In genomic region chr7:58772048-58772690, GRCm38 (mm10) we compare ENCODE assay signal across 17 mouse cellular contexts.
DNase-seq lines count a peak whose midpoint lies in the region; ATAC-seq lines count a peak whose summit lies in the region.
"Had no signal": no experiment of that assay in that cellular context is flagged by ENCODE, and none has a peak within 500 bp of the region (broad histone marks: within the 10 kb centered on the region; RNA-seq: fewer than 3 reads in every experiment).

No protein-coding gene starts in this region.

- no peak overlapping the region for H3K4me2 ChIP-seq in lung, embryonic 16.5 days (ENCODE audit: low read depth, low read length)
- H3K4me2 ChIP-seq in hindbrain, embryonic 16.5 days (ENCODE audit: low read length), result no peak overlapping the region
- H3K4me2 ChIP-seq: embryonic facial prominence, embryonic 13.5 days; neural tube, embryonic 13.5 days had no signal

- peak; percentile 86 for DNase-seq in heart, adult 11 months
- DNase-seq in heart, postnatal 4 days, result no peak
- peak; percentile 53 for DNase-seq in 3T3-L1 (ENCODE audit: low read depth, low spot score)
- DNase-seq in adipocyte (ENCODE audit: low spot score), result peak; percentile 75
- DNase-seq in thymus, postnatal 4 days, result no peak
- no peak for DNase-seq in layer of hippocampus, adult 9-11 months
- DNase-seq: cerebellum, adult 18-20 months; heart, postnatal 36 days; kidney, adult 2 months; kidney, postnatal 36 days; liver; liver, postnatal 0 days had no signal

- no peaks in the 10 kb centered on the region for H3K9me3 ChIP-seq in lung, embryonic 16.5 days (ENCODE audit: control insufficient read depth, low read length)
- H3K9me3 ChIP-seq in hindbrain, embryonic 16.5 days (ENCODE audit: control insufficient read depth, low read length), result no peaks in the 10 kb centered on the region
- H3K9me3 ChIP-seq: embryonic facial prominence, embryonic 13.5 days; forebrain, embryonic 10.5 days; neural tube, embryonic 13.5 days had no signal

- 61% methylated on average over 6 of the region's 6 CpGs for WGBS in lung, embryonic 16.5 days
- 87% methylated on average over 6 of the region's 6 CpGs for WGBS in hindbrain, embryonic 16.5 days

- no peak overlapping the region for H3K27ac ChIP-seq in lung, embryonic 16.5 days (ENCODE audit: low read length)
- no peak overlapping the region for H3K27ac ChIP-seq in hindbrain, embryonic 16.5 days (ENCODE audit: low read depth, low read length)
- H3K27ac ChIP-seq: embryonic facial prominence, embryonic 13.5 days; forebrain, embryonic 10.5 days; neural tube, embryonic 13.5 days had no signal

- no peaks in the 10 kb centered on the region for H3K27me3 ChIP-seq in lung, embryonic 16.5 days (ENCODE audit: control insufficient read depth, insufficient read depth, low read depth, low read length)
- H3K27me3 ChIP-seq in hindbrain, embryonic 16.5 days (replicated peaks; ENCODE audit: control insufficient read depth, insufficient read depth, low read length), result no peaks in the 10 kb centered on the region
- H3K27me3 ChIP-seq: embryonic facial prominence, embryonic 13.5 days; neural tube, embryonic 13.5 days had no signal

- ATAC-seq in lung, embryonic 16.5 days (ENCODE audit: low read depth), result peak; percentile 70
- ATAC-seq in hindbrain, embryonic 16.5 days, result no peak
- ATAC-seq: liver, postnatal 0 days had no signal

- H3K4me3 ChIP-seq in lung, embryonic 16.5 days (ENCODE audit: low read length), result no peak overlapping the region
- no peak overlapping the region for H3K4me3 ChIP-seq in hindbrain, embryonic 16.5 days (ENCODE audit: low read length)
- H3K4me3 ChIP-seq: embryonic facial prominence, embryonic 13.5 days; forebrain, embryonic 10.5 days; neural tube, embryonic 13.5 days had no signal

- no peaks in the 10 kb centered on the region for H3K36me3 ChIP-seq in lung, embryonic 16.5 days (ENCODE audit: control insufficient read depth, insufficient read depth, low read length)
- no peaks in the 10 kb centered on the region for H3K36me3 ChIP-seq in hindbrain, embryonic 16.5 days (ENCODE audit: control insufficient read depth, insufficient read depth, low read length)
- H3K36me3 ChIP-seq: embryonic facial prominence, embryonic 13.5 days; forebrain, embryonic 10.5 days; neural tube, embryonic 13.5 days had no signal

- H3K4me1 ChIP-seq in lung, embryonic 16.5 days (replicated peaks; ENCODE audit: control insufficient read depth, insufficient read depth, low read length), result no peaks in the 10 kb centered on the region
- no peaks in the 10 kb centered on the region; the same call in none of the 2 replicates for H3K4me1 ChIP-seq in hindbrain, embryonic 16.5 days (ENCODE audit: control insufficient read depth, insufficient read depth, low read depth, low read length)
- H3K4me1 ChIP-seq: embryonic facial prominence, embryonic 13.5 days; forebrain, embryonic 10.5 days; neural tube, embryonic 13.5 days had no signal

- H3K9ac ChIP-seq in lung, embryonic 16.5 days (ENCODE audit: low read length), result no peak overlapping the region
- H3K9ac ChIP-seq in hindbrain, embryonic 16.5 days (ENCODE audit: low read depth, low read length), result no peak overlapping the region
- H3K9ac ChIP-seq: embryonic facial prominence, embryonic 13.5 days; liver, postnatal 0 days; neural tube, embryonic 13.5 days had no signal

Comparison
In these comparisons a context has a peak if more than half of its experiments do, and no peak if none do; other contexts are left out.
1. DNase-seq: peak in heart, adult 11 months (single experiment), 3T3-L1 (single experiment) and adipocyte (single experiment); none in heart, postnatal 4 days (single experiment), thymus, postnatal 4 days (single experiment) and layer of hippocampus, adult 9-11 months (single experiment).